ENCODE assay signal across 22 mouse cellular contexts in genomic region chr7:46389456-46390085, GRCm38 (mm10). TPM values are rescaled to one million over a fixed set of nuclear protein-coding genes. Genes with fewer than 3 reads are reported as not detected.
A peak's percentile ranks its signal among the peaks of the same experiment; 100 is the strongest.
DNase-seq lines count a peak whose midpoint lies in the region; ATAC-seq and TF ChIP-seq lines count a peak whose summit lies in the region.
"Had no signal": no experiment of that assay in that cellular context is flagged by ENCODE, and none has a peak within 500 bp of the region (broad histone marks: within the 10 kb centered on the region; RNA-seq: fewer than 3 reads in every experiment).

No protein-coding gene starts in this region.

- no peaks in the 10 kb centered on the region for H3K36me3 ChIP-seq in intestine, postnatal 0 days (ENCODE audit: control insufficient read depth, insufficient read depth)
- H3K36me3 ChIP-seq in hindbrain, postnatal 0 days (ENCODE audit: insufficient read depth, low read length) = no peaks in the 10 kb centered on the region
- H3K36me3 ChIP-seq: embryonic facial prominence, embryonic 15.5 days; forebrain, embryonic 12.5 days; hindbrain, embryonic 12.5 days; limb, embryonic 12.5 days had no signal

- H3K9me3 ChIP-seq in intestine, postnatal 0 days (ENCODE audit: control insufficient read depth) = no peaks in the 10 kb centered on the region
- no peaks in the 10 kb centered on the region for H3K9me3 ChIP-seq in hindbrain, postnatal 0 days (ENCODE audit: low read length)
- H3K9me3 ChIP-seq: embryonic facial prominence, embryonic 15.5 days; forebrain, embryonic 12.5 days; hindbrain, embryonic 12.5 days; limb, embryonic 12.5 days had no signal

- 70% methylated on average over 10 of the region's 10 CpGs for WGBS in intestine, postnatal 0 days
- 80% methylated on average over 10 of the region's 10 CpGs for WGBS in hindbrain, postnatal 0 days

- peaks cover 14% of the 10 kb centered on the region for H3K27me3 ChIP-seq in intestine, postnatal 0 days (replicated peaks; ENCODE audit: control insufficient read depth, insufficient read depth, low read length)
- no peaks in the 10 kb centered on the region for H3K27me3 ChIP-seq in hindbrain, postnatal 0 days (ENCODE audit: insufficient read depth, low read length)

- H3K9ac ChIP-seq in intestine, postnatal 0 days (ENCODE audit: low read depth, low read length) = no peak overlapping the region
- H3K9ac ChIP-seq in hindbrain, postnatal 0 days (replicated peaks; ENCODE audit: low read length) = no peak overlapping the region
- H3K9ac ChIP-seq: embryonic facial prominence, embryonic 15.5 days; forebrain, embryonic 12.5 days; hindbrain, embryonic 12.5 days; limb, embryonic 12.5 days had no signal

- TF ChIP-seq CTCF in intestine, postnatal 0 days (IDR thresholded peaks at IDR 0.05; ENCODE audit: low read depth) = no peak
- TF ChIP-seq CTCF in hindbrain, postnatal 0 days (IDR thresholded peaks at IDR 0.05; ENCODE audit: low read depth) = no peak

- no peaks in the 10 kb centered on the region for H3K4me1 ChIP-seq in intestine, postnatal 0 days (replicated peaks; ENCODE audit: control insufficient read depth, insufficient read depth, low read length)
- no peaks in the 10 kb centered on the region; the same call in 1 of the 2 replicates for H3K4me1 ChIP-seq in hindbrain, postnatal 0 days (ENCODE audit: insufficient read depth, low read length)
- H3K4me1 ChIP-seq: embryonic facial prominence, embryonic 15.5 days; forebrain, embryonic 12.5 days; hindbrain, embryonic 12.5 days; limb, embryonic 12.5 days had no signal

- peak; percentile 45 for ATAC-seq in common myeloid progenitor, adult 5-6 weeks (replicated peaks; ENCODE audit: low read depth, poor library complexity, severe bottlenecking)
- ATAC-seq in intestine, postnatal 0 days = no peak
- ATAC-seq in erythroblast, adult 5-6 weeks (replicated peaks; ENCODE audit: low FRiP score, poor library complexity, severe bottlenecking) = no peak
- no peak for ATAC-seq in hindbrain, postnatal 0 days

- peak; percentile 79 for DNase-seq in 416B (ENCODE audit: low read depth)
- DNase-seq in B cell, adult 2 months = peak; percentile 52 to 63
- peak; percentile 69 to 70 for DNase-seq in natural killer cell, adult 2 months (ENCODE audit: low spot score in 2 of 2)
- no peak for DNase-seq in hindbrain, postnatal 0 days (ENCODE audit: low spot score)
- DNase-seq: adrenal gland, adult 8-10 months; cerebellum, adult 2 months; kidney, adult 11 months; kidney, postnatal 36 days; midbrain, embryonic 14.5 days had no signal

- no peak overlapping the region for H3K4me2 ChIP-seq in intestine, postnatal 0 days (replicated peaks; ENCODE audit: low read depth)
- no peak overlapping the region for H3K4me2 ChIP-seq in hindbrain, postnatal 0 days (ENCODE audit: low read depth, low read length)
- H3K4me2 ChIP-seq: embryonic facial prominence, embryonic 15.5 days; forebrain, embryonic 12.5 days; hindbrain, embryonic 12.5 days; limb, embryonic 12.5 days had no signal

- H3K27ac ChIP-seq in intestine, postnatal 0 days (ENCODE audit: low read depth, low read length) = no peak overlapping the region
- H3K27ac ChIP-seq in hindbrain, postnatal 0 days = no peak overlapping the region
- H3K27ac ChIP-seq: embryonic facial prominence, embryonic 15.5 days; forebrain, embryonic 12.5 days; hindbrain, embryonic 12.5 days; limb, embryonic 12.5 days; macrophage; stomach, postnatal 0 days had no signal

- no peak overlapping the region for H3K4me3 ChIP-seq in intestine, postnatal 0 days (ENCODE audit: low read depth, low read length)
- H3K4me3 ChIP-seq in hindbrain, postnatal 0 days (ENCODE audit: low read length) = no peak overlapping the region
- H3K4me3 ChIP-seq: embryonic facial prominence, embryonic 15.5 days; forebrain, embryonic 12.5 days; hindbrain, embryonic 12.5 days; limb, embryonic 12.5 days had no signal

RNA-seq across cellular contexts. Expression of gene Kcnc1, which starts 6.7 kb away (rescaled TPM):
- total RNA-seq in common myeloid progenitor, adult 5-6 weeks (2017) = 1.1 and 1.2 TPM in 2 replicates
- polyA plus RNA-seq in intestine, postnatal 0 days (2015; fragmentation: Nextera tagmentation; extraction: Ambion mirVana) = 0.39 and 0.72 TPM in 2 replicates
- not detected in 2 replicates for total RNA-seq in erythroblast, adult 5-6 weeks (2015; ENCODE audit: low replicate concordance)
- not detected in 2 replicates for total RNA-seq in erythroblast, adult 5-6 weeks (2017; ENCODE audit: low replicate concordance)
- total RNA-seq in hindbrain, postnatal 0 days (2014; rRNA removed) = 43.7 and 45.6 TPM in 2 replicates
- 25.0 and 25.6 TPM in 2 replicates for polyA plus RNA-seq in hindbrain, postnatal 0 days (2015; fragmentation: Nextera tagmentation; extraction: Ambion mirVana)
- polyA plus RNA-seq: heart, embryonic 14.5 days; macrophage had no signal

RNA-seq across cellular contexts. Expression of gene Myod1, which starts 13.3 kb away (rescaled TPM):
- total RNA-seq in common myeloid progenitor, adult 5-6 weeks (2017) = not detected in 2 replicates
- polyA plus RNA-seq in intestine, postnatal 0 days (2015; fragmentation: Nextera tagmentation; extraction: Ambion mirVana) = not detected in 2 replicates
- total RNA-seq in erythroblast, adult 5-6 weeks (2015; ENCODE audit: low replicate concordance) = not detected in 2 replicates
- not detected in 2 replicates for total RNA-seq in erythroblast, adult 5-6 weeks (2017; ENCODE audit: low replicate concordance)
- total RNA-seq in hindbrain, postnatal 0 days (2014; rRNA removed) = 0.32 and 0.99 TPM in 2 replicates
- 0.20 and 0.37 TPM in 2 replicates for polyA plus RNA-seq in hindbrain, postnatal 0 days (2015; fragmentation: Nextera tagmentation; extraction: Ambion mirVana)
- total RNA-seq: adrenal gland, adult 8-10 months; ES-E14; layer of hippocampus, postnatal 14 days had no signal
- polyA plus RNA-seq: cerebellum, adult 2 months; gonadal fat pad, adult 2 months; heart, embryonic 14.5 days; macrophage; midbrain, embryonic 14.5 days had no signal

Comparison
In these comparisons a context has a peak if more than half of its experiments do, and no peak if none do; other contexts are left out.
1. RNA of gene Kcnc1, which starts 6.7 kb away (total RNA-seq): 43.7 to 45.6 TPM in hindbrain, postnatal 0 days; 1.1 to 1.2 TPM in common myeloid progenitor, adult 5-6 weeks and not detected in erythroblast, adult 5-6 weeks; every median in the first group is over 10 times any median in the second.